Mouse (Mus musculus): ENCODE data around the gene Lama1. TPM values are rescaled to one million over a fixed set of nuclear protein-coding genes. Genes with fewer than 3 reads are reported as not detected.

Lama1 gene
- polyA plus RNA-seq, 1 experiment from 2014 or later: 1.1 TPM

Other genes with a start within 250 kb of the Lama1 start
- gene Lrrc30, start 64.5 kb upstream of the Lama1 start, polyA plus RNA-seq (2015; fragmentation: Nextera tagmentation; extraction: Ambion mirVana): 0.24 and 1.0 TPM in 2 replicates